Comparison of ENCODE assay signal across 37 mouse cellular contexts in the genomic region with DNA sequence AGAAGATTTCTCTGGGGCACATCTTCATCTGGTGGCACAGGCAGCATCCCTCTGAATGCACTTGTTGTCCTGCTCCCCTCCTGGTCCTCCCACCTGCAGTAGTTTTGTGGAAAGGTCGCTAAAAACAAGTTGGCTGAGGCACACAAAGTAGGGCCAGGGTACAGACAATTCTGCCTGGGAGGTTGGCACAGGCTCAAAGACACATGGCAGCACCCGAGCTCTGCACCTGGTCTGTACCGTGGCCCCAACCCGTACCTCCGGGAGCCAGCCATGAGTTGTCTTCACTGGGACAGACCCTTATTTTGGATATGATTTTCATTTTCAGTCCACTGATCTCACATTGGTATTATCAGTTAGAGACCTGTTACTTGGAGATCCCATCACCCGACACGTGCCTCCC. TPM values are rescaled to one million over a fixed set of nuclear protein-coding genes. Genes with fewer than 3 reads are reported as not detected.
"Had no signal": no experiment of that assay in that cellular context is flagged by ENCODE, and none has a peak within 500 bp of the region (broad histone marks: within the 10 kb centered on the region; RNA-seq: fewer than 3 reads in every experiment).

No protein-coding gene starts in this region.

- H3K9ac ChIP-seq: heart, embryonic 12.5 days; heart, embryonic 13.5 days; heart, embryonic 15.5 days; hindbrain, embryonic 12.5 days; hindbrain, embryonic 13.5 days; hindbrain, embryonic 14.5 days; hindbrain, embryonic 15.5 days; intestine, embryonic 15.5 days; kidney, embryonic 15.5 days had no signal

- DNase-seq: heart, postnatal 10 days; heart, postnatal 14 days; heart, postnatal 36 days; heart, postnatal 4 days; kidney, adult 11 months; kidney, adult 18-20 months; kidney, adult 2 months; kidney, adult 8-10 months; kidney, adult 9 months; kidney, postnatal 10 days; kidney, postnatal 14 days; kidney, postnatal 25 days; kidney, postnatal 36 days; kidney, postnatal 4 days; layer of hippocampus, adult 9-11 months; layer of hippocampus, postnatal 36 days had no signal

- H3K9me3 ChIP-seq: heart, embryonic 15.5 days; hindbrain, embryonic 13.5 days; hindbrain, embryonic 15.5 days; intestine, embryonic 15.5 days; kidney, embryonic 15.5 days had no signal

- H3K4me2 ChIP-seq: heart, embryonic 11.5 days; heart, embryonic 12.5 days; heart, embryonic 13.5 days; heart, embryonic 15.5 days; hindbrain, embryonic 12.5 days; hindbrain, embryonic 13.5 days; hindbrain, embryonic 14.5 days; hindbrain, embryonic 15.5 days; intestine, embryonic 15.5 days; kidney, embryonic 15.5 days had no signal

- H3K27ac ChIP-seq: heart, embryonic 13.5 days; heart, embryonic 15.5 days; hindbrain, embryonic 10.5 days; hindbrain, embryonic 12.5 days; hindbrain, embryonic 13.5 days; hindbrain, embryonic 14.5 days; hindbrain, embryonic 15.5 days; hindbrain, postnatal 0 days; intestine, embryonic 15.5 days; kidney, embryonic 15.5 days; kidney, postnatal 0 days; layer of hippocampus, adult 2 months had no signal

- ATAC-seq: hindbrain, embryonic 16.5 days; hindbrain, postnatal 0 days; inflammation-experienced regulatory T-cells, adult 6 months; intestine, embryonic 15.5 days; intestine, embryonic 16.5 days; intestine, postnatal 0 days had no signal

- H3K36me3 ChIP-seq: heart, embryonic 12.5 days; heart, embryonic 13.5 days; heart, embryonic 15.5 days; hindbrain, embryonic 10.5 days; hindbrain, embryonic 12.5 days; hindbrain, embryonic 13.5 days; hindbrain, embryonic 15.5 days; intestine, embryonic 15.5 days; kidney, embryonic 15.5 days had no signal

- H3K4me3 ChIP-seq: heart, embryonic 12.5 days; heart, embryonic 13.5 days; heart, embryonic 15.5 days; hindbrain, embryonic 10.5 days; hindbrain, embryonic 12.5 days; hindbrain, embryonic 13.5 days; hindbrain, embryonic 15.5 days; intestine, embryonic 15.5 days; kidney, embryonic 15.5 days; layer of hippocampus, adult 2 months had no signal

RNA-seq across cellular contexts. Expression of gene Jakmip3, which starts 1.5 kb away (rescaled TPM):
- total RNA-seq: hematopoietic stem cell, adult 5-6 weeks had no signal
- polyA plus RNA-seq: heart, embryonic 13.5 days; heart, embryonic 15.5 days; heart, embryonic 16.5 days; heart, postnatal 0 days had no signal
